Mouse (Mus musculus) stomach, embryonic 15.5 days (tissue): Measurements from ENCODE around the gene Ergic1. TPM values are rescaled to one million over a fixed set of nuclear protein-coding genes. Genes with fewer than 3 reads are reported as not detected.
A peak's percentile ranks its signal among the peaks of the same experiment; 100 is the strongest.

ENCODE experiments used
- ATAC-seq: fragments of 200-750 bp; cut with Nextera tagmentation; 2 replicates; pipeline ENCODE4 v1.8.0; 2017; ENCODE audit warnings: low read depth, moderate number of reproducible peaks, moderate TSS enrichment; ENCODE audit not compliant: insufficient read depth, low FRiP score
- H3K27ac ChIP-seq: fragments of 300-500 bp; sonication (generic); 2 replicates; pipeline ENCODE4 v1.5.1; 2015; ENCODE audit warnings: mild to moderate bottlenecking, inconsistent platforms
- H3K27me3 ChIP-seq: fragments of 300-500 bp; sonication (generic); replicated peaks from 2 replicates; pipeline ENCODE4 v1.6.1; 2015; ENCODE audit warnings: inconsistent platforms
- H3K36me3 ChIP-seq: fragments of 300-500 bp; sonication (generic); 2 replicates; pipeline ENCODE4 v1.6.1; 2015; ENCODE audit warnings: inconsistent platforms
- H3K4me1 ChIP-seq: fragments of 300-500 bp; sonication (generic); 2 replicates; pipeline ENCODE4 v1.6.1; 2015; ENCODE audit warnings: inconsistent platforms
- H3K4me2 ChIP-seq: fragments of 300-500 bp; sonication (generic); 2 replicates; pipeline ENCODE4 v1.6.1; 2015; ENCODE audit warnings: mild to moderate bottlenecking, inconsistent platforms
- H3K4me3 ChIP-seq: fragments of 300-500 bp; sonication (generic); replicated peaks from 2 replicates; pipeline ENCODE4 v1.5.1; 2015; ENCODE audit warnings: inconsistent platforms
- H3K9ac ChIP-seq: fragments of 300-500 bp; sonication (generic); 2 replicates; pipeline ENCODE4 v1.6.1; 2015; ENCODE audit warnings: inconsistent platforms
- H3K9me3 ChIP-seq: fragments of 300-500 bp; sonication (generic); 2 replicates; pipeline ENCODE4 v1.6.1; 2016; ENCODE audit warnings: inconsistent platforms
- WGBS: fragments of 180-500 bp; shearing (Covaris S2); methylation state at CpG from one replicate; pipeline ENCODE4 v1.1.7; 2015; 5-methylcytosine and 5-hydroxymethylcytosine counted together
- polyA plus RNA-seq: library from polyadenylated mRNA; unstranded; fragments of >200 nt; fragmentation: Nextera tagmentation; extraction: Ambion mirVana; gene quantifications from 2 replicates; pipeline ENCODE4 v1.2.1, GENCODE M21; 2015

The Ergic1 gene
- polyA plus RNA-seq, 1 experiment from 2014 or later: 106 TPM

GRCm38 (mm10) chr17:26547771-26548170, 13.5 kb upstream of the Ergic1 start:
- Histone ChIP-seq H3K9ac (no peak overlapping the region), H3K36me3 (no peaks in the 10 kb centered on the region), H3K4me3 (no peak overlapping the region), H3K4me2 (no peak overlapping the region), H3K9me3 (no peaks in the 10 kb centered on the region), H3K27ac (peak overlapping the region; percentile 31; the same call in 1 of the 2 replicates), H3K27me3 (no peaks in the 10 kb centered on the region), H3K4me1 (peaks cover 12% of the 10 kb centered on the region; the same call in 1 of the 2 replicates)
- ATAC-seq: no peak
- 25% methylated on average over 7 of the region's 7 CpGs for WGBS

- Histone ChIP-seq H3K36me3 (no peaks in the 10 kb centered on the region), H3K27me3 (no peaks in the 10 kb centered on the region), H3K4me1 (peaks cover 12% of the 10 kb centered on the region; the same call in 1 of the 2 replicates), H3K4me2 (no peak overlapping the region), H3K27ac (no peak overlapping the region), H3K9ac (no peak overlapping the region), H3K9me3 (no peaks in the 10 kb centered on the region), H3K4me3 (no peak overlapping the region)
- ATAC-seq: no peak
- 16% methylated on average over 5 of the region's 5 CpGs for WGBS
Observed at GRCm38 (mm10) chr17:26548566-26548965, 12.7 kb upstream of the Ergic1 start.

GRCm38 (mm10) chr17:26549148-26549809, 12.0 kb upstream of the Ergic1 start:
- Histone ChIP-seq H3K9ac (no peak overlapping the region), H3K4me2 (no peak overlapping the region), H3K36me3 (no peaks in the 10 kb centered on the region), H3K4me3 (no peak overlapping the region), H3K27me3 (no peaks in the 10 kb centered on the region), H3K27ac (no peak overlapping the region), H3K4me1 (peaks cover 12% of the 10 kb centered on the region; the same call in 1 of the 2 replicates), H3K9me3 (no peaks in the 10 kb centered on the region)
- 12% methylated on average over 12 of the region's 12 CpGs for WGBS
- ATAC-seq: peak; percentile 44; the same call in 1 of the 2 replicates

- no peak for ATAC-seq
- H3K36me3 ChIP-seq: no peaks in the 10 kb centered on the region
- WGBS: 84% methylated on average over 6 of the region's 6 CpGs
- H3K9ac ChIP-seq: no peak overlapping the region
- no peaks in the 10 kb centered on the region for H3K27me3 ChIP-seq
- H3K27ac ChIP-seq: no peak overlapping the region
- H3K4me1 ChIP-seq: peaks cover 12% of the 10 kb centered on the region; the same call in 1 of the 2 replicates
- H3K9me3 ChIP-seq: no peaks in the 10 kb centered on the region
- H3K4me2 ChIP-seq: no peak overlapping the region
- no peak overlapping the region for H3K4me3 ChIP-seq
Observed at GRCm38 (mm10) chr17:26551104-26551503, 10.2 kb upstream of the Ergic1 start.

GRCm38 (mm10) chr17:26553033-26553432, 8.3 kb upstream of the Ergic1 start:
- no peaks in the 10 kb centered on the region for H3K27me3 ChIP-seq
- no peak overlapping the region for H3K4me3 ChIP-seq
- H3K9me3 ChIP-seq: no peaks in the 10 kb centered on the region
- no peak overlapping the region for H3K4me2 ChIP-seq
- no peak overlapping the region for H3K9ac ChIP-seq
- peaks cover 12% of the 10 kb centered on the region; the same call in 1 of the 2 replicates for H3K4me1 ChIP-seq
- ATAC-seq: no peak
- H3K36me3 ChIP-seq: no peaks in the 10 kb centered on the region
- H3K27ac ChIP-seq: no peak overlapping the region
- 68% methylated on average over 3 of the region's 3 CpGs for WGBS

GRCm38 (mm10) chr17:26560526-26561289, 581 bp upstream of the Ergic1 start:
- ATAC-seq: no peak
- 37% methylated on average over 9 of the region's 9 CpGs for WGBS
- peak overlapping the region; percentile 81 for H3K4me2 ChIP-seq

GRCm38 (mm10) chr17:26561651-26562181, 427 bp downstream of the Ergic1 start, which contains the start of gene Dusp1:
Gene Dusp1, minus strand, starts transcription at chr17:26562128.
- H3K9ac ChIP-seq: peak within 1 kb of the TSS; percentile 73
- no peaks in the 10 kb centered on the region for H3K9me3 ChIP-seq
- peaks cover 32% of the 10 kb centered on the region for H3K4me1 ChIP-seq
- peak within 1 kb of the TSS; percentile 81 for H3K4me2 ChIP-seq
- H3K27ac ChIP-seq: peak within 1 kb of the TSS; percentile 62
- peak within 1 kb of the TSS; percentile 67 for H3K4me3 ChIP-seq
- H3K36me3 ChIP-seq: no peaks in the 10 kb centered on the region; the same call in none of the 2 replicates
- H3K27me3 ChIP-seq: no peaks in the 10 kb centered on the region
- ATAC-seq: peak; percentile 4; the same call in 1 of the 2 replicates
- WGBS: 1% methylated on average over 25 of the region's 25 CpGs

More at GRCm38 (mm10) chr17:26560526-26561289, 581 bp upstream of the Ergic1 start:
- Histone ChIP-seq H3K4me1 (peaks cover 32% of the 10 kb centered on the region), H3K27ac (peak overlapping the region; percentile 62; the same call in 1 of the 2 replicates), H3K27me3 (no peaks in the 10 kb centered on the region), H3K9ac (peak overlapping the region; percentile 73; the same call in 1 of the 2 replicates), H3K4me3 (peak overlapping the region; percentile 67), H3K36me3 (no peaks in the 10 kb centered on the region; the same call in none of the 2 replicates), H3K9me3 (no peaks in the 10 kb centered on the region)

- Histone ChIP-seq H3K27me3 (no peaks in the 10 kb centered on the region), H3K9ac (peak overlapping the region; percentile 73), H3K4me3 (peak overlapping the region; percentile 67), H3K36me3 (no peaks in the 10 kb centered on the region; the same call in none of the 2 replicates), H3K27ac (peak overlapping the region; percentile 61), H3K4me1 (peaks cover 32% of the 10 kb centered on the region), H3K9me3 (no peaks in the 10 kb centered on the region), H3K4me2 (peak overlapping the region; percentile 81)
- ATAC-seq: no peak
- WGBS: 70% methylated on average over 4 of the region's 4 CpGs
Observed at GRCm38 (mm10) chr17:26562292-26562691, 1.0 kb downstream of the Ergic1 start.

GRCm38 (mm10) chr17:26563476-26563875, 2.2 kb downstream of the Ergic1 start:
- Histone ChIP-seq H3K4me1 (peaks cover 37% of the 10 kb centered on the region), H3K27ac (no peak overlapping the region), H3K9me3 (no peaks in the 10 kb centered on the region), H3K4me2 (peak overlapping the region; percentile 81), H3K9ac (no peak overlapping the region), H3K4me3 (no peak overlapping the region), H3K27me3 (no peaks in the 10 kb centered on the region), H3K36me3 (peaks cover 11% of the 10 kb centered on the region)
- WGBS: 72% methylated on average over 6 of the region's 6 CpGs
- no peak for ATAC-seq

- Histone ChIP-seq H3K36me3 (peaks cover 14% of the 10 kb centered on the region), H3K4me2 (peak overlapping the region; percentile 34), H3K9me3 (no peaks in the 10 kb centered on the region), H3K9ac (0 out of 2 replicates have a peak overlapping the region, but pooled peaks have one; percentile 3), H3K27ac (peak overlapping the region; percentile 55), H3K4me1 (peaks cover 37% of the 10 kb centered on the region), H3K27me3 (no peaks in the 10 kb centered on the region), H3K4me3 (no peak overlapping the region)
- ATAC-seq: peak; percentile 13; the same call in 1 of the 2 replicates
- WGBS: 66% methylated on average over 9 of the region's 9 CpGs
Observed at GRCm38 (mm10) chr17:26564439-26564838, 3.1 kb downstream of the Ergic1 start.

GRCm38 (mm10) chr17:26567142-26567817, 6.0 kb downstream of the Ergic1 start:
- peak overlapping the region; percentile 16; the same call in 1 of the 2 replicates for H3K27ac ChIP-seq
- H3K27me3 ChIP-seq: no peaks in the 10 kb centered on the region
- no peak overlapping the region for H3K4me3 ChIP-seq
- H3K9me3 ChIP-seq: no peaks in the 10 kb centered on the region
- H3K4me2 ChIP-seq: no peak overlapping the region
- H3K36me3 ChIP-seq: peaks cover 18% of the 10 kb centered on the region
- WGBS: 32% methylated on average over 8 of the region's 8 CpGs
- no peak overlapping the region for H3K9ac ChIP-seq
- peaks cover 28% of the 10 kb centered on the region for H3K4me1 ChIP-seq
- no peak for ATAC-seq
